Mouse (Mus musculus) liver, embryonic 12.5 days (tissue): Measurements from ENCODE around the gene Rnf227. TPM values are rescaled to one million over a fixed set of nuclear protein-coding genes. Genes with fewer than 3 reads are reported as not detected.
A peak's percentile ranks its signal among the peaks of the same experiment; 100 is the strongest.

Source experiments
- ATAC-seq: fragments of 200-750 bp; cut with Nextera tagmentation; 2 replicates; pipeline ENCODE4 v1.8.0; 2017; ENCODE audit warnings: moderate number of reproducible peaks, mild to moderate bottlenecking, moderate library complexity
- H3K27ac ChIP-seq: fragments of 300-500 bp; sonication (generic); 2 replicates; pipeline ENCODE4 v1.5.1; 2016; ENCODE audit warnings: mild to moderate bottlenecking
- H3K27me3 ChIP-seq: fragments of 300-500 bp; sonication (generic); replicated peaks from 2 replicates; pipeline ENCODE4 v1.6.1; 2016; ENCODE audit warnings: mild to moderate bottlenecking, moderate library complexity
- H3K36me3 ChIP-seq: fragments of 300-500 bp; sonication (generic); 2 replicates; pipeline ENCODE4 v1.6.1; 2016; ENCODE audit warnings: mild to moderate bottlenecking, moderate library complexity
- H3K4me1 ChIP-seq: fragments of 300-500 bp; sonication (generic); 2 replicates; pipeline ENCODE4 v1.6.1; 2016
- H3K4me2 ChIP-seq: fragments of 300-500 bp; sonication (generic); 2 replicates; pipeline ENCODE4 v1.6.1; 2016; ENCODE audit warnings: mild to moderate bottlenecking, moderate library complexity
- H3K4me3 ChIP-seq: fragments of 300-500 bp; sonication (generic); 2 replicates; pipeline ENCODE4 v1.5.1; 2016; ENCODE audit warnings: mild to moderate bottlenecking, moderate library complexity
- H3K9ac ChIP-seq: fragments of 300-500 bp; sonication (generic); 2 replicates; pipeline ENCODE4 v1.6.1; 2016; ENCODE audit warnings: mild to moderate bottlenecking, moderate library complexity
- H3K9me3 ChIP-seq: fragments of 300-500 bp; sonication (generic); replicated peaks from 2 replicates; pipeline ENCODE4 v1.6.1; 2016; ENCODE audit warnings: mild to moderate bottlenecking, moderate library complexity
- WGBS: fragments of 180-500 bp; shearing (Covaris S2); methylation state at CpG from one replicate; pipeline ENCODE4 v1.1.7; 2016; ENCODE audit not compliant: insufficient replicate concordance; 5-methylcytosine and 5-hydroxymethylcytosine counted together
- polyA plus RNA-seq: library from polyadenylated mRNA; unstranded; fragments of >200 nt; fragmentation: Nextera tagmentation; extraction: Ambion mirVana; gene quantifications from 2 replicates; pipeline ENCODE4 v1.2.1, GENCODE M21; 2016

Rnf227 gene
- polyA plus RNA-seq, 1 experiment from 2014 or later: 1.5 TPM

- ATAC-seq: no peak
- Histone ChIP-seq H3K4me2 (peak overlapping the region; percentile 98), H3K27me3 (peaks cover 70% of the 10 kb centered on the region), H3K4me1 (peaks cover 77% of the 10 kb centered on the region), H3K4me3 (peak overlapping the region; percentile 77), H3K36me3 (0 out of 2 replicates have a peak, but pooled peaks cover 3% of the 10 kb centered on the region), H3K9ac (peak overlapping the region; percentile 88), H3K27ac (peak overlapping the region; percentile 31), H3K9me3 (no peaks in the 10 kb centered on the region)
- WGBS: under 1% methylated on average over 22 of the region's 22 CpGs
These were observed 26.8 kb downstream of the Rnf227 start for GRCm38 (mm10) chr11:69366855-69367615.

GRCm38 (mm10) chr11:69367616-69368355 is 27.5 kb downstream of the Rnf227 start:
- H3K36me3 ChIP-seq: 0 out of 2 replicates have a peak, but pooled peaks cover 3% of the 10 kb centered on the region
- peak overlapping the region; percentile 84 for H3K27ac ChIP-seq
- peak overlapping the region; percentile 98 for H3K4me2 ChIP-seq
- no peak for ATAC-seq
- H3K4me1 ChIP-seq: peaks cover 84% of the 10 kb centered on the region
- 1% methylated on average over 22 of the region's 22 CpGs for WGBS
- peak overlapping the region; percentile 77 for H3K4me3 ChIP-seq
- H3K9me3 ChIP-seq: no peaks in the 10 kb centered on the region
- peaks cover 70% of the 10 kb centered on the region for H3K27me3 ChIP-seq
- peak overlapping the region; percentile 88; the same call in 1 of the 2 replicates for H3K9ac ChIP-seq

- Histone ChIP-seq H3K4me3 (peak overlapping the region; percentile 77), H3K9ac (peak overlapping the region; percentile 88), H3K36me3 (no peaks in the 10 kb centered on the region), H3K27ac (peak overlapping the region; percentile 84), H3K4me2 (peak overlapping the region; percentile 98), H3K27me3 (peaks cover 70% of the 10 kb centered on the region), H3K9me3 (no peaks in the 10 kb centered on the region), H3K4me1 (peaks cover 92% of the 10 kb centered on the region)
- WGBS: 2% methylated on average over 63 of the region's 106 CpGs
- no peak for ATAC-seq
These were observed 28.3 kb downstream of the Rnf227 start for GRCm38 (mm10) chr11:69368356-69369214.

- WGBS: 22% methylated on average over 9 of the region's 34 CpGs
- H3K36me3 ChIP-seq: no peaks in the 10 kb centered on the region
- H3K4me3 ChIP-seq: peak within 1 kb of the TSS; percentile 77
- peaks cover 97% of the 10 kb centered on the region for H3K4me1 ChIP-seq
- H3K9ac ChIP-seq: peak within 1 kb of the TSS; percentile 88
- no peaks in the 10 kb centered on the region for H3K9me3 ChIP-seq
- H3K27ac ChIP-seq: peak within 1 kb of the TSS; percentile 84
- ATAC-seq: no peak
- H3K4me2 ChIP-seq: peak within 1 kb of the TSS; percentile 98
- peaks cover 63% of the 10 kb centered on the region for H3K27me3 ChIP-seq
These were observed 29.1 kb downstream of the Rnf227 start, which contains the start of gene Chd3 for GRCm38 (mm10) chr11:69369215-69369989. Gene Chd3 (minus strand): TSS chr11:69369406.

GRCm38 (mm10) chr11:69369990-69370816 is 29.9 kb downstream of the Rnf227 start:
- Histone ChIP-seq H3K27me3 (peaks cover 55% of the 10 kb centered on the region), H3K36me3 (no peaks in the 10 kb centered on the region), H3K27ac (peak overlapping the region; percentile 88), H3K4me1 (peaks cover 93% of the 10 kb centered on the region), H3K9me3 (no peaks in the 10 kb centered on the region), H3K9ac (peak overlapping the region; percentile 88; the same call in 1 of the 2 replicates), H3K4me2 (peak overlapping the region; percentile 98), H3K4me3 (peak overlapping the region; percentile 77)
- no peak for ATAC-seq
- 45% methylated on average over 2 of the region's 2 CpGs for WGBS

- Histone ChIP-seq H3K36me3 (no peaks in the 10 kb centered on the region), H3K9me3 (no peaks in the 10 kb centered on the region), H3K27ac (peak overlapping the region; percentile 88), H3K9ac (no peak overlapping the region), H3K4me2 (peak overlapping the region; percentile 66), H3K27me3 (peaks cover 49% of the 10 kb centered on the region), H3K4me1 (peaks cover 90% of the 10 kb centered on the region), H3K4me3 (no peak overlapping the region)
- no peak for ATAC-seq
- 27% methylated on average over 9 of the region's 9 CpGs for WGBS
These were observed 30.6 kb downstream of the Rnf227 start for GRCm38 (mm10) chr11:69370817-69371215.

GRCm38 (mm10) chr11:69371601-69372000 is 31.3 kb downstream of the Rnf227 start:
- H3K4me1 ChIP-seq: peaks cover 89% of the 10 kb centered on the region
- H3K27ac ChIP-seq: peak overlapping the region; percentile 88
- 63% methylated on average over 12 of the region's 12 CpGs for WGBS
- no peak overlapping the region; the same call in 1 of the 2 replicates for H3K4me3 ChIP-seq
- no peaks in the 10 kb centered on the region for H3K9me3 ChIP-seq
- H3K9ac ChIP-seq: peak overlapping the region; percentile 56
- H3K4me2 ChIP-seq: peak overlapping the region; percentile 66
- no peaks in the 10 kb centered on the region for H3K36me3 ChIP-seq
- ATAC-seq: no peak
- H3K27me3 ChIP-seq: peaks cover 41% of the 10 kb centered on the region

GRCm38 (mm10) chr11:69372056-69372779 is 32.0 kb downstream of the Rnf227 start:
- Histone ChIP-seq H3K9me3 (no peaks in the 10 kb centered on the region), H3K36me3 (no peaks in the 10 kb centered on the region), H3K9ac (peak overlapping the region; percentile 56), H3K27ac (peak overlapping the region; percentile 88), H3K4me2 (peak overlapping the region; percentile 66), H3K27me3 (peaks cover 35% of the 10 kb centered on the region), H3K4me1 (peaks cover 87% of the 10 kb centered on the region), H3K4me3 (peak overlapping the region; percentile 12; the same call in 1 of the 2 replicates)
- WGBS: 33% methylated on average over 12 of the region's 12 CpGs
- 0 out of 2 replicates have a peak, but pooled peaks have one; percentile 27 for ATAC-seq

- Histone ChIP-seq H3K27me3 (peaks cover 30% of the 10 kb centered on the region), H3K4me1 (peaks cover 86% of the 10 kb centered on the region), H3K4me2 (peak overlapping the region; percentile 66), H3K4me3 (peak overlapping the region; percentile 43), H3K27ac (peak overlapping the region; percentile 88), H3K36me3 (no peaks in the 10 kb centered on the region), H3K9ac (peak overlapping the region; percentile 56; the same call in 1 of the 2 replicates), H3K9me3 (no peaks in the 10 kb centered on the region)
- ATAC-seq: no peak
- WGBS: 50% methylated on average over 3 of the region's 3 CpGs
These were observed 32.5 kb downstream of the Rnf227 start for GRCm38 (mm10) chr11:69372780-69373170.
